Mouse (Mus musculus): Measurements from ENCODE around the gene Krtap5-1. TPM values are rescaled to one million over a fixed set of nuclear protein-coding genes. Genes with fewer than 3 reads are reported as not detected.

Gene Krtap5-1
- polyA plus RNA-seq, 1 experiment from 2014 or later, result not detected

- no peaks in the 10 kb centered on the region for H3K36me3 ChIP-seq
- no peak overlapping the region for H3K4me3 ChIP-seq (replicated peaks)
- H3K27ac ChIP-seq, result no peak overlapping the region
- no peak for ATAC-seq (ENCODE audit: low read depth)
- H3K4me1 ChIP-seq (replicated peaks), result no peaks in the 10 kb centered on the region
- no peak overlapping the region for H3K9ac ChIP-seq
- no peaks in the 10 kb centered on the region for H3K9me3 ChIP-seq (replicated peaks)
- no peak overlapping the region for H3K4me2 ChIP-seq
- H3K27me3 ChIP-seq, result no peaks in the 10 kb centered on the region
- 0% methylated on average over 2 of the region's 2 CpGs for whole genome bisulfite sequencing (ENCODE audit: insufficient replicate concordance)
- DNase-seq, result no peak
These were observed 41.4 kb downstream of the Krtap5-1 start for GRCm38 (mm10) chr7:142255517-142255916.

- WGBS (ENCODE audit: insufficient replicate concordance), result 0% methylated on average over 1 of the region's 1 CpGs
- H3K27ac ChIP-seq, result no peak overlapping the region
- no peak overlapping the region for H3K9ac ChIP-seq
- H3K27me3 ChIP-seq, result no peaks in the 10 kb centered on the region
- H3K4me3 ChIP-seq (replicated peaks), result no peak overlapping the region
- H3K36me3 ChIP-seq, result no peaks in the 10 kb centered on the region
- no peaks in the 10 kb centered on the region for H3K4me1 ChIP-seq (replicated peaks)
- ATAC-seq (ENCODE audit: low read depth) (no peak), DNase-seq (no peak)
- no peaks in the 10 kb centered on the region for H3K9me3 ChIP-seq (replicated peaks)
- H3K4me2 ChIP-seq, result no peak overlapping the region
These were observed 47.1 kb downstream of the Krtap5-1 start for GRCm38 (mm10) chr7:142249824-142250223.

Other genes starting within 250 kb of the Krtap5-1 start
- gene Mob2, start 236.1 kb downstream of the Krtap5-1 start, polyA plus RNA-seq (2015; fragmentation: Nextera tagmentation; extraction: Ambion mirVana), result 62.5 and 64.3 TPM in 2 replicates
- 4.4 and 4.6 TPM in 2 replicates for gene Dusp8, start 201.3 kb downstream of the Krtap5-1 start, polyA plus RNA-seq (2015; fragmentation: Nextera tagmentation; extraction: Ambion mirVana)
- not detected in 2 replicates for gene Gm45618, start 176.4 kb downstream of the Krtap5-1 start, polyA plus RNA-seq (2015; fragmentation: Nextera tagmentation; extraction: Ambion mirVana)
- not detected in 2 replicates for gene Gm39115, start 161.1 kb downstream of the Krtap5-1 start, polyA plus RNA-seq (2015; fragmentation: Nextera tagmentation; extraction: Ambion mirVana)
- gene Gm45337, start 152.5 kb downstream of the Krtap5-1 start, polyA plus RNA-seq (2015; fragmentation: Nextera tagmentation; extraction: Ambion mirVana), result not detected in 2 replicates
- not detected in 2 replicates for gene Gm29735, start 140.0 kb downstream of the Krtap5-1 start, polyA plus RNA-seq (2015; fragmentation: Nextera tagmentation; extraction: Ambion mirVana)
- not detected in 2 replicates for gene Gm4553, start 131.4 kb downstream of the Krtap5-1 start, polyA plus RNA-seq (2015; fragmentation: Nextera tagmentation; extraction: Ambion mirVana)
- gene Krtap5-2, start 121.1 kb downstream of the Krtap5-1 start, polyA plus RNA-seq (2015; fragmentation: Nextera tagmentation; extraction: Ambion mirVana), result not detected in 2 replicates
- gene Gm10153, start 106.7 kb downstream of the Krtap5-1 start, polyA plus RNA-seq (2015; fragmentation: Nextera tagmentation; extraction: Ambion mirVana), result not detected in 2 replicates
- gene Krtap5-3, start 95.8 kb downstream of the Krtap5-1 start, polyA plus RNA-seq (2015; fragmentation: Nextera tagmentation; extraction: Ambion mirVana), result not detected in 2 replicates
- not detected in 2 replicates for gene Gm7579, start 85.3 kb downstream of the Krtap5-1 start, polyA plus RNA-seq (2015; fragmentation: Nextera tagmentation; extraction: Ambion mirVana)
- gene Krtap5-5, start 67.1 kb downstream of the Krtap5-1 start, polyA plus RNA-seq (2015; fragmentation: Nextera tagmentation; extraction: Ambion mirVana), result not detected in 2 replicates
- gene Gm40460, start 56.0 kb downstream of the Krtap5-1 start, polyA plus RNA-seq (2015; fragmentation: Nextera tagmentation; extraction: Ambion mirVana), result not detected in 2 replicates
- gene Gm2431, start 38.8 kb downstream of the Krtap5-1 start, polyA plus RNA-seq (2015; fragmentation: Nextera tagmentation; extraction: Ambion mirVana), result not detected in 2 replicates
- not detected in 2 replicates for gene Gm4559, start 22.8 kb downstream of the Krtap5-1 start, polyA plus RNA-seq (2015; fragmentation: Nextera tagmentation; extraction: Ambion mirVana)
- not detected in 2 replicates for gene Krtap5-4, start 6.4 kb upstream of the Krtap5-1 start, polyA plus RNA-seq (2015; fragmentation: Nextera tagmentation; extraction: Ambion mirVana)
- 1.5 and 1.8 TPM in 2 replicates for gene Ifitm10, start 76.6 kb upstream of the Krtap5-1 start, polyA plus RNA-seq (2015; fragmentation: Nextera tagmentation; extraction: Ambion mirVana)
- 0.61 TPM in 1 of 2 replicates, not detected in the other for gene Gm49369, start 85.5 kb upstream of the Krtap5-1 start, polyA plus RNA-seq (2015; fragmentation: Nextera tagmentation; extraction: Ambion mirVana)
- 297 and 306 TPM in 2 replicates for gene Ctsd, start 90.9 kb upstream of the Krtap5-1 start, polyA plus RNA-seq (2015; fragmentation: Nextera tagmentation; extraction: Ambion mirVana)
- gene Syt8, start 137.7 kb upstream of the Krtap5-1 start, polyA plus RNA-seq (2015; fragmentation: Nextera tagmentation; extraction: Ambion mirVana), result not detected in 2 replicates
- 3.4 and 4.3 TPM in 2 replicates for gene Tnni2, start 144.7 kb upstream of the Krtap5-1 start, polyA plus RNA-seq (2015; fragmentation: Nextera tagmentation; extraction: Ambion mirVana)
- 14.2 and 15.5 TPM in 2 replicates for gene Lsp1, start 163.7 kb upstream of the Krtap5-1 start, polyA plus RNA-seq (2015; fragmentation: Nextera tagmentation; extraction: Ambion mirVana)
- 1.6 and 2.6 TPM in 2 replicates for gene Tnnt3, start 201.7 kb upstream of the Krtap5-1 start, polyA plus RNA-seq (2015; fragmentation: Nextera tagmentation; extraction: Ambion mirVana)
- gene Mrpl23, start 235.6 kb upstream of the Krtap5-1 start, polyA plus RNA-seq (2015; fragmentation: Nextera tagmentation; extraction: Ambion mirVana), result 11.3 and 12.2 TPM in 2 replicates

All from liver, embryonic 13.5 days (tissue).